ENCODE assay signal across 12 mouse cellular contexts in genomic region chr1:52086236-52086635, GRCm38 (mm10). TPM values are rescaled to one million over a fixed set of nuclear protein-coding genes. Genes with fewer than 3 reads are reported as not detected.
A peak's percentile ranks its signal among the peaks of the same experiment; 100 is the strongest.
DNase-seq lines count a peak whose midpoint lies in the region; ATAC-seq and TF ChIP-seq lines count a peak whose summit lies in the region.
"Had no signal": no experiment of that assay in that cellular context is flagged by ENCODE, and none has a peak within 500 bp of the region (broad histone marks: within the 10 kb centered on the region; RNA-seq: fewer than 3 reads in every experiment).

No protein-coding gene starts in this region.

- H3K4me2 ChIP-seq in heart, postnatal 0 days (ENCODE audit: low read depth, low read length): no peak overlapping the region
- H3K4me2 ChIP-seq in midbrain, embryonic 15.5 days: no peak overlapping the region
- no peak overlapping the region for H3K4me2 ChIP-seq in midbrain, embryonic 11.5 days

- H3K27me3 ChIP-seq in heart, postnatal 0 days (ENCODE audit: control insufficient read depth, insufficient read depth, low read length): no peaks in the 10 kb centered on the region
- no peaks in the 10 kb centered on the region for H3K27me3 ChIP-seq in midbrain, embryonic 15.5 days (replicated peaks)
- no peaks in the 10 kb centered on the region for H3K27me3 ChIP-seq in midbrain, embryonic 11.5 days (ENCODE audit: control insufficient read depth, insufficient read depth, low read length)
- no peaks in the 10 kb centered on the region for H3K27me3 ChIP-seq in splenic B cell, adult 2 months (ENCODE audit: control insufficient read depth, insufficient read depth, low read length, poor library complexity, severe bottlenecking)

- no peak for ATAC-seq in heart, postnatal 0 days (ENCODE audit: insufficient read depth, low read depth)
- peak; percentile 71; the same call in 1 of the 2 replicates for ATAC-seq in midbrain, embryonic 15.5 days (replicated peaks)
- no peak for ATAC-seq in midbrain, embryonic 11.5 days (ENCODE audit: low FRiP score)

- H3K9me3 ChIP-seq in heart, postnatal 0 days (replicated peaks; ENCODE audit: control insufficient read depth, low read length): no peaks in the 10 kb centered on the region
- H3K9me3 ChIP-seq in midbrain, embryonic 15.5 days: no peaks in the 10 kb centered on the region
- no peaks in the 10 kb centered on the region for H3K9me3 ChIP-seq in midbrain, embryonic 11.5 days (ENCODE audit: control insufficient read depth, low read length)
- H3K9me3 ChIP-seq: G1E had no signal

- no peaks in the 10 kb centered on the region for H3K4me1 ChIP-seq in heart, postnatal 0 days (ENCODE audit: control insufficient read depth, insufficient read depth)
- no peaks in the 10 kb centered on the region for H3K4me1 ChIP-seq in midbrain, embryonic 15.5 days
- H3K4me1 ChIP-seq in midbrain, embryonic 11.5 days (ENCODE audit: control insufficient read depth, insufficient read depth, low read length): no peaks in the 10 kb centered on the region

- TF ChIP-seq CTCF in heart, postnatal 0 days (IDR thresholded peaks at IDR 0.05; ENCODE audit: low read depth): peak; percentile 42

- H3K27ac ChIP-seq in heart, postnatal 0 days (ENCODE audit: low read depth): no peak overlapping the region
- H3K27ac ChIP-seq in midbrain, embryonic 15.5 days: no peak overlapping the region
- H3K27ac ChIP-seq in midbrain, embryonic 11.5 days (ENCODE audit: low read depth, low read length): no peak overlapping the region

- WGBS in heart, postnatal 0 days: 19% methylated on average over 4 of the region's 4 CpGs
- 40% methylated on average over 4 of the region's 4 CpGs for WGBS in midbrain, embryonic 15.5 days
- 48% methylated on average over 4 of the region's 4 CpGs for WGBS in midbrain, embryonic 11.5 days

- no peak overlapping the region for H3K4me3 ChIP-seq in heart, postnatal 0 days (ENCODE audit: low read depth, low read length)
- no peak overlapping the region for H3K4me3 ChIP-seq in midbrain, embryonic 15.5 days
- H3K4me3 ChIP-seq in midbrain, embryonic 11.5 days (ENCODE audit: low read depth, low read length): no peak overlapping the region

- no peak for TF ChIP-seq EP300 in heart, postnatal 0 days (IDR thresholded peaks at IDR 0.05; ENCODE audit: low read depth)

- DNase-seq in heart, postnatal 0 days (ENCODE audit: low spot score): peak; percentile 16
- DNase-seq in heart, postnatal 10 days: no peak
- DNase-seq in midbrain, embryonic 11.5 days (ENCODE audit: low spot score, missing footprints): no peak
- DNase-seq in adipocyte (ENCODE audit: low spot score): peak; percentile 52
- DNase-seq in splenic B cell, adult 2 months (ENCODE audit: low read depth, low spot score): peak; percentile 50
- DNase-seq in thymus, postnatal 4 days: no peak
- no peak for DNase-seq in spleen, postnatal 14 days (ENCODE audit: low spot score in 2 of 2)
- DNase-seq: cerebellum, postnatal 25 days; lung, postnatal 36 days; right cerebral cortex, postnatal 4 days had no signal

- no peak overlapping the region for H3K9ac ChIP-seq in heart, postnatal 0 days (replicated peaks; ENCODE audit: low read depth, low read length)
- H3K9ac ChIP-seq in midbrain, embryonic 15.5 days: no peak overlapping the region
- H3K9ac ChIP-seq in midbrain, embryonic 11.5 days (ENCODE audit: low read length): no peak overlapping the region

- H3K36me3 ChIP-seq in heart, postnatal 0 days (replicated peaks; ENCODE audit: control insufficient read depth, insufficient read depth, low read length): no peaks in the 10 kb centered on the region
- H3K36me3 ChIP-seq in midbrain, embryonic 15.5 days (replicated peaks): no peaks in the 10 kb centered on the region
- H3K36me3 ChIP-seq in midbrain, embryonic 11.5 days (ENCODE audit: control insufficient read depth, insufficient read depth, low read length): no peaks in the 10 kb centered on the region
- peaks cover 5% of the 10 kb centered on the region; the same call in 1 of the 2 replicates for H3K36me3 ChIP-seq in splenic B cell, adult 2 months (ENCODE audit: control insufficient read depth, insufficient read depth, low read length, poor library complexity, severe bottlenecking)
- H3K36me3 ChIP-seq: G1E had no signal

- intact Hi-C loops in heart, postnatal 10 days (cut with DNase I): loop anchor here (1.0 to 5.0 kb wide), 4 partner anchors 77 to 444 kb away; no protein-coding TSS in a partner anchor

RNA-seq across cellular contexts. Expression of gene Stat1, which starts 33.0 kb away (rescaled TPM):
- total RNA-seq in heart, postnatal 0 days (2014; rRNA removed; ENCODE audit: low replicate concordance): 55.1 and 70.0 TPM in 2 replicates
- polyA plus RNA-seq in heart, postnatal 0 days (2015; fragmentation: Nextera tagmentation; extraction: Ambion mirVana): 22.3 and 23.0 TPM in 2 replicates
- 10 to 100 TPM; 20.2 to 26.4 TPM for total RNA-seq in heart, postnatal 10 days (2021)
- 13.5 and 22.5 TPM in 2 replicates for polyA plus RNA-seq in midbrain, embryonic 15.5 days (2015; fragmentation: Nextera tagmentation; extraction: Ambion mirVana)
- 15.0 and 16.3 TPM in 2 replicates for polyA plus RNA-seq in midbrain, embryonic 11.5 days (2014; fragmentation: Nextera tagmentation; extraction: Ambion mirVana)

Comparison
In these comparisons a context has a peak if more than half of its experiments do, and no peak if none do; other contexts are left out.
1. DNase-seq: peak in heart, postnatal 0 days (single experiment), adipocyte (single experiment) and splenic B cell, adult 2 months (single experiment); none in heart, postnatal 10 days (0 of 2), midbrain, embryonic 11.5 days (single experiment), thymus, postnatal 4 days (single experiment) and spleen, postnatal 14 days (0 of 2).